Mouse (Mus musculus) 3T3-L1 (cell line): ENCODE data around the gene Lix1.
A peak's percentile ranks its signal among the peaks of the same experiment; 100 is the strongest.

ENCODE experiments used
- DNase-seq: peaks from one replicate; pipeline ENCODE4 v3.0.0-alpha.2; 2015; ENCODE audit warnings: low read depth, low spot score

The Lix1 gene

DNA sequence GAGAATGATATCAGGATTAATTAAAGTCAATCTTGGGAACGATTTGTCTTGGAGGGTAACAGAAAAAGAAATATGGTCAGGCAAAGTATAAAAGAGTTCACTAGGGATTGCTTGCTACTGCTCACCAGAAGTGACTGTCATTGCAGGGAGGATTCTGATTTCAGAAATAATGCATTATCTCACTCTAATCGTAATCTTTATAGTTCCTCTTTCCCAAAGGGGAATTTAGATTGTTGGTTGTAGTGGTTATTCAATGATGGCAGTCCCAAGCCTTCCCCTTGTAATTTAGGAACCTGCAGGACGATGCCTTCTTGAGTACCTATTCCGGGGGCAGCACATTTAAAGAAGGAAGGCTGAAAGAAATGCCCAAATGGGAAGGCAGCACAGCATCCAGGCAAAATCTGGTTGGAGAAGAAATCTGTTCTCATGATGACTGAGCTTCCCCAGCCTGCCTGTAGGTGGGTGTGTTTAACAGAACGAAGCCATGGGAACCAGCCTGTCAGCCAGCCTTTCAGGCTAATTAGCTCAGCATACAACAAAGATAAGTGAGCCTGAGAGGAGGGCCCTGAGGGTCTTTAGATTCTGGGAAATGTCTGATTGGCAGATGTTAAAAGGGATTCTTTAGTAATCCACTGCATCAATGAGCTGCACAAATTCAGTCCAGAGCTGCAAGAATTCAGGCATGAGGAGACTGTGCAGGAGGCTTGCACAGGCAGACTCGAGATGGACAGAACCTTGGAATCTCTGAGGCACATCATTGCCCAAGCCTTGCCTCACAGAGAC is at the start of gene Lix1:
TSS of gene Lix1 (plus strand) at position 451 of the 783 bp plus-strand sequence.
- peak; percentile 62 for DNase-seq

DNA sequence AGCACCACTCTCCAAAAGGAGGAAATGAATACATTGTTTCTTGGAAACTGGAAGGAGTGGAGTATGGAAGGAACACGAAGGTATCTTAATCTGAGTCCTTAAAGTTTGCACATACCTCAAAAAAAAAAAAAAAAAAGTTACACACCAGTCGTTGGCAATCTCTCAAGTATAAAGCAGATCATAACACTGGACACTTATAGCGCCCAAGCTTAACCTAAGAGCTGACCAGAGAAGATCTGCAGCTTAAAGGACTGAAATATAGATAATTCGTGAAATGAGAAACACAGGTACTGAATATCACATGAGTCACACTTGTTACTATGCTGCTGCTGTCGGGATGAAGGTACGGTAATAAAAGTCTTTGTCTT is 28.9 kb upstream of the Lix1 start:
- no peak for DNase-seq

- peak; percentile 100 for DNase-seq
These were observed 28.3 kb upstream of the Lix1 start, which contains the start of gene Riok2 for GRCm38 (mm10) chr17:17373918-17374910. Riok2 (plus strand) TSS chr17:17374309.

- peak; percentile 62 for DNase-seq
These were observed 26.9 kb upstream of the Lix1 start for GRCm38 (mm10) chr17:17375581-17375980.

- no peak for DNase-seq
These were observed 18.8 kb upstream of the Lix1 start for GRCm38 (mm10) chr17:17383703-17384102.

- no peak for DNase-seq
These were observed 18.0 kb upstream of the Lix1 start for GRCm38 (mm10) chr17:17384502-17384901.

DNA sequence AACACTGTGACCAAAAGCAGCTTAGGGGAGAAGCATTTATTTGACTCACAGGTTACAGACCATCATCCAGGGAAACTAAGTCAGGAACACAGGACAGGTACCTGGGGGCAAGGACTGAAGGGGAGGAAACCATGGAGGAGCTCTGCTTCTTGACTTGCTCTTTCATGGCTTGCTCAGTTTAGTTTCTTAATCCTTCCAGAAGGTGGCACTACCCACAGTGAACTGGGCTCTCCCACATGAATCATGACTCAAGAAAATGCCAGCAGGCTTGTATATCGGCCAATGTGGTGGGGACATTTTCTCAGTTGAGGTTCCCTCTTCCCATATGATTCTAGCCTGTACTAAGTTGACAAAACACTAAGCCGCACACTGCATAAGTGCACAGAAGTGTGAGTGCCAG is 16.4 kb upstream of the Lix1 start:
- DNase-seq = peak; percentile 68

- no peak for DNase-seq
These were observed 10.6 kb upstream of the Lix1 start for GRCm38 (mm10) chr17:17391823-17392222.

DNA sequence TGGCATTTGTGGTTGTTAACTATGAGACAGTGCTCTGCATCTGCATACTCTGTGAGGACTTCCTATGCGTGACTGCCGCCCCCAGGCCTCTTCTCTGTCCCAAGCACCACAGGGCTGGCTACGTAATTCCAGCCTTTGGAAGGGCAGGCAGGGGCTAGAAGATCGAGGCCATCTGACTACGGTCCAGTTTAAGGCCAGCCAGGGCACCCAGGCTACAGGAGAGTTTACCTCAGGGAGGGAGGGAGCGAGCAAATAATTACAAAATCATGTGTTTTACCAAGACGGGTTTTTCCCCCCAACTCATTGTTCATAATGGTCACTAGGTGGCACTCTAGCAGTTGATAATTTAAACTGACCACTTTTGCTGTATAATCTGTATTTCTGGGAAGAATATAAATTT is 9.6 kb upstream of the Lix1 start:
- peak; percentile 66 for DNase-seq

DNA sequence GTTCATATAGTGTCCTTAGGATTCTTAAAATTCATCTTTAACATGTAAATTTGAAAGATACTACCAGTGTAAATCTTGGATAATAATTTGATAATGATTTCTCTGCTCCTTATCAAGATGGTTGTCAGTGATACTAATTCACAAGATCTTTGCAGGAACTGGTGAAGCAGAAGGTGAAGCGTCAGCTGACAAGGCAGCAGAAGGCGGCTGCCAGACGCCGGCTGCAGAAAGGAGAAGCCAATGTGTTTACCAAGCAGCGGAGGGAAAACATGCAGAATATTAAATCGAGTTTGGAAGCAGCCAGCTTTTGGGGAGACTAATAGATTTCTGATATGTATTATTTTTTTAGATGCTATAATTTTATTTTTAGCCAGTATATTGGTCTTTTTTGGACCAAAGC is 9.2 kb upstream of the Lix1 start:
- no peak for DNase-seq

GRCm38 (mm10) chr17:17394336-17394735 is 8.1 kb upstream of the Lix1 start:
- DNase-seq = peak; percentile 91

DNA sequence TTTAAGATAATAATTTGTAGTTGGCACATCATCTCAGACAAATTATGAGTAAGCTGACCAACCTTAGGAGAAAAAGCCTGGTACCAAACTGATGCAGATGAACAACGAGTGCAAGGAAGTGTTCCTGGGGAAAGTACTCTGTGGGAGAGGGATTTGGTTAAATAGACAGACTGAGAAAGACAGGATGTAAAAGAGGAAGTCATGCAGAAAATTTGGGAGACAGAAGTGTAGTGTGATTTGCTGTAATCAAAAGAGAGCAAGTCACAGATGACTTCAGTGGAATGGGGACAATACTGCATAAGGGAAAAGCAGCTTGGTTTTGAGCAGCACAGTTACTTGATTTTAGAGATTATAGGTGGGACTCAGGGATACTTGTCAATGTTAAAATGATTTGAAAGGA is 5.6 kb upstream of the Lix1 start:
- DNase-seq = no peak

GRCm38 (mm10) chr17:17398664-17399063 is 3.8 kb upstream of the Lix1 start:
- DNase-seq = peak; percentile 22

- no peak for DNase-seq
These were observed 566 bp downstream of the Lix1 start for GRCm38 (mm10) chr17:17403038-17403437.

- DNase-seq = no peak
These were observed 1.2 kb downstream of the Lix1 start for GRCm38 (mm10) chr17:17403578-17404112.

- no peak for DNase-seq
These were observed 2.5 kb downstream of the Lix1 start for GRCm38 (mm10) chr17:17404811-17405544.

DNA sequence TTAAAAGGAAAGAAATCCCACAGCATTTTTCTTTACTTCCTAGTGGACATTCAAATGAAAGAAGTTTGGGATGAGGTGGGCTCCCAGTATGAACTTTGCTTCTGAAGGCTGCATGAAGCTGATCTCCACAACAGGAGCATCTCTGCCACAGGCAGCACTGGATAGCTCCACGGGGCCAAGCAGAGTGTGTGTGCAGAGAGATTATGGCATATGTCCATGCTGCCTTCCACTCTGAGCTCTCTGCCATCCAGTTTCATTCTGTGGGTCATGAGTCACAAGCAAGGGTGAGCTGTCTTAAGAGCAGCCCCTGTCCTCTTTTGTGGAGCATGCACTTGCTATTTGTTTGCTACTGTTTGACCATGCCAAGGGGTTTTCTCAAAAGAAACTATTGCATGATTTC is 3.1 kb downstream of the Lix1 start:
- DNase-seq = peak; percentile 52

DNA sequence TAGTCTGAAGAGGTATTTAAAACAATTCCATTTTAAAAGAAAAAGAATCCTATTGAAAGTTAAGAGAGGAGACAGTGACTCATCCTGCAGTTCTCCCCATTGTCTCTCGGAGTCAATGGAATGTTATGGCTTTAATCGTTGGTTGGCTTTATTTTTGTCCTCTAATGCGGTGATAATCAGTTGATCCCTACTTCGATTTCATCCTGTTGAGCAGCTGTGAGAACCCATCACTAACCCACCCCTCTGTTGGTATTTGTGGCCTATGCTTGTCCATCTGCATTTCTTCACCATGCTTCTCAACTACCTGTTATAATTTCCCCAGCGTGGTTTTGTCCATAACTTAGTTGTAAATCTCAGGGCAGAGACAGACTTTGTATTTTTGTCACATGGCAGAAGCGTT is 5.7 kb downstream of the Lix1 start:
- DNase-seq = no peak

DNA sequence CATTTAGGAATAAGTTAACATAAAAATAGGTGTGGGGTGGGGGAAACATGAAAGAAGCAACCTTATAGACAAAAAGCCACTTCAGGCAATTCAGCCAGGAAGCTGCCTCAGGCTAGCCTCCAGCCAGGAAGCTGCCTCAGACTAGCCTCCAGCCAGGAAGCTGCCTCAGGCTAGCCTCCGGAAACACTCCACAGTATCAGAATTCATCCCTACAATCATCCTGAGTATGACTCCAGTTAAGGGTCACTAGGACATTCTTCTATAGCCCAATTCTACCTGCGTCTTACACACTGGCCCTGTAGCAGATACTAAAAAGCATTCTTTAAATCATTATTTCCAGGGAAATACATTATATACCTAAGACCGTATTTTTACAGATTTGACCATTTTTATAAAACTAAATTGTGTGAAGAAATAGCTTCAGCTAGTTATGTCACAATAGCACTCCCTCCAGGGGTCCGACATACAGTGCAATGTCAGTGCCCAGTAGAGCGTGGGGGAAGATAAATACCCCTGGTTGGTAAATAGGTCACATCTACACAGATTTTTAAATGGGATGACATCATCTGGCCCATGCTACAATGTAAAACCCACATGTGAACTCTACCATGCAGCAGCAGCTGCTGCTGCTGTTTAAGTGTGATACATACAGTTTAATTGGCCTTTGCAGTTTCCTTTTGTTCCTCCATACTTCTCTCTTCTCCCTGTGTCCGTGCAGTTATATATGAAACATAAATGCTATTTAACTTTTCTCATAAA is 6.4 kb downstream of the Lix1 start:
- no peak for DNase-seq

- DNase-seq = no peak
These were observed 7.1 kb downstream of the Lix1 start for GRCm38 (mm10) chr17:17409601-17410000.

DNA sequence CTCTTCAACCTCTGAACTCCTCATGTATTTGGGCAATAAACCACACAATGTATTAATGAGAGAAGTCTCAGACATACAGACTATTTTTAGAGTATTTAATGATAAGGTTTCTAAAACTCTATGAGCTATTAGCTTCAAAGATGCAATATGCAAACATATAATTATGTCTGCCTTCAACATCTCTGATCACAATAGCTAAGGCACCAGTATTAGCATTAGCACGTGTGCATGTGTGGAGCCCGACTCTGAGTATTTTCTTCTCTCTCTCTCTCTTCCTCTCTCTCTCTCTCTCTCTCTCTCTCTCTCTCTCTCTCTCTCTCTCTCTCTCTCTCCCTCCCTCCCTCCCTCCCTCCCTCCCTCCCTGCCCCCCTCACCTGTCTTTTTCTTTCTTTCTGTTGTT is 9.0 kb downstream of the Lix1 start:
- DNase-seq = no peak
